Mouse (Mus musculus) liver, embryonic 14.5 days (tissue): ENCODE measurements around the gene Sec1. TPM values are rescaled to one million over a fixed set of nuclear protein-coding genes. Genes with fewer than 3 reads are reported as not detected.
A peak's percentile ranks its signal among the peaks of the same experiment; 100 is the strongest.

Experiments used
- ATAC-seq: fragments of 200-750 bp; cut with Nextera tagmentation; 2 replicates; pipeline ENCODE4 v1.8.0; 2017; ENCODE audit warnings: moderate number of reproducible peaks, mild to moderate bottlenecking, moderate library complexity; ENCODE audit not compliant: insufficient read depth
- DNase-seq, 3 experiments: peaks; one replicate each; pipeline ENCODE4 v3.0.0-alpha.2; 2012 to 2013; ENCODE audit warnings: low read depth in 3 of 3, low spot score in 3 of 3
- H3K27ac ChIP-seq: fragments of 300-500 bp; sonication (generic); 2 replicates; pipeline ENCODE4 v1.5.1; 2014; ENCODE audit warnings: moderate library complexity, mild to moderate bottlenecking, control low read depth, inconsistent platforms
- H3K27me3 ChIP-seq: fragments of 300-500 bp; sonication (generic); 2 replicates; pipeline ENCODE4 v1.6.1; 2014; ENCODE audit warnings: mild to moderate bottlenecking, low read length, moderate library complexity; ENCODE audit not compliant: control insufficient read depth, insufficient read depth
- H3K36me3 ChIP-seq: fragments of 300-500 bp; sonication (generic); replicated peaks from 2 replicates; pipeline ENCODE4 v1.6.1; 2014; ENCODE audit warnings: low read depth; ENCODE audit not compliant: control insufficient read depth, insufficient read depth
- H3K4me1 ChIP-seq, 2 experiments: fragments of 200-500 bp in 1 of 2; fragments of 300-500 bp in 1 of 2; sonication (generic) in 1 of 2; replicated peaks; 2 replicates each; pipeline ENCODE4 v1.6.1; 2012 to 2014; ENCODE audit warnings: antibody characterized with exemption in 1 of 2, inconsistent platforms in 1 of 2, low read length in 1 of 2; ENCODE audit not compliant: control insufficient read depth in 2 of 2, insufficient read depth in 2 of 2
- H3K4me2 ChIP-seq: fragments of 300-500 bp; sonication (generic); 2 replicates; pipeline ENCODE4 v1.6.1; 2014; ENCODE audit warnings: low read depth, mild to moderate bottlenecking, control low read depth, moderate library complexity
- H3K4me3 ChIP-seq, 2 experiments: fragments of 200-500 bp in 1 of 2; fragments of 300-500 bp in 1 of 2; sonication (generic) in 1 of 2; 2 replicates each; pipeline ENCODE4 v1.5.1; 2012 to 2014; ENCODE audit warnings: low read depth in 2 of 2, low read length in 2 of 2, mild to moderate bottlenecking in 2 of 2, control low read depth in 1 of 2, inconsistent platforms in 1 of 2, moderate library complexity in 1 of 2; ENCODE audit not compliant: insufficient read depth in 1 of 2
- H3K9ac ChIP-seq: fragments of 300-500 bp; sonication (generic); replicated peaks from 2 replicates; pipeline ENCODE4 v1.6.1; 2014; ENCODE audit warnings: mild to moderate bottlenecking, control low read depth, moderate library complexity
- H3K9me3 ChIP-seq: fragments of 300-500 bp; sonication (generic); 2 replicates; pipeline ENCODE4 v1.6.1; 2016; ENCODE audit warnings: low read length, mixed read lengths; ENCODE audit not compliant: control insufficient read depth
- CTCF ChIP-seq: IDR thresholded peaks from 2 replicates; pipeline ENCODE4 v1.5.1; 2016; ENCODE audit warnings: antibody characterized with exemption, low read depth, control low read depth
- EP300 ChIP-seq: IDR thresholded peaks from 2 replicates; pipeline ENCODE4 v1.6.1; 2016; ENCODE audit warnings: antibody characterized with exemption, low read depth
- WGBS: fragments of 180-500 bp; shearing (Covaris S2); extraction: QIAGEN DNeasy Blood & Tissue Kit; methylation state at CpG from one replicate; pipeline ENCODE4 v1.1.7; 2014; ENCODE audit not compliant: insufficient replicate concordance; 5-methylcytosine and 5-hydroxymethylcytosine counted together
- polyA plus RNA-seq, 2 experiments: library from polyadenylated mRNA; depleted of rRNA in 1 of 2; stranded (reverse) in 1 of 2; unstranded in 1 of 2; fragments of >200 nt; fragmentation: Nextera tagmentation in 1 of 2; extraction: Ambion mirVana in 1 of 2; gene quantifications; 2 replicates each; pipeline versions ENCODE4 v1.2.1 to v1.2.3; 2012 to 2014

The Sec1 gene
- polyA plus RNA-seq, 2 experiments, result 0.02 TPM; not detected in 1

DNA sequence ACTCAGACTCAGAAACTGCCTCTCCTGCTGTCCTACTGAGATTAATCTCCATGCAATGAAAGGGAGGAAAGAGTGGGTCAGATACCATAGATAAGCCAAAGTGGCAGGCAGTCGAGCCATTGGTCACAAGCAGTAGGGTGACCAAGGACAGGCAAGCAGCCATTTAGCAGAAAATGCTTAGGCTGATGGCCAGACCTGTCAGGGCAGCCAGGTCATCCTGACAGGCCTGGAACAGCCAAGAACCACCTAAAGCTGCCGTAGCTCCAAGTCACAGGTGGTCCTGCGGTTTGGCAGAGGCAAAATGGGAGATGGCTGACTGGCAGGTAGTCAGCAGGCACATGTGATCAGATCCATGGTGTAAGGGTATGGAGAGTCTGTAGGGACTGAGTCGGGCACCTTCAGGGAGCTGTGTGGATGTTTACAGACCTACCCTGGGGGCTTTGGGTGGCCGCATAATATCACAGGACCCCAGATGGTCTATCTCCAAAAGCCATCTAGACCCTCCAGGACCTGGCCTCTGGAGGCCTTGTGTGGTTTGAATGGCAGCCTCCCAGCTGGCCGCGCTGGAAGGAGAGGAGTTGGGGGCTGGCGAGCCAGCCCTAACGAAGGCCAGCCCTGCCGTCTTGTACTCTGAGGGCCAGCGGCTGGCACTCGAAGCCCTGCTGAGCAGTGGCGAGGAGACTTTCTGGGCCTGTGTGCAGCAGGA, 27.6 kb upstream of the Sec1 start:
- TF ChIP-seq CTCF, result no peak
- no peak for TF ChIP-seq EP300
- Histone ChIP-seq H3K4me3 (no peak overlapping the region), H3K27me3 (no peaks in the 10 kb centered on the region), H3K9ac (no peak overlapping the region), H3K9me3 (no peaks in the 10 kb centered on the region), H3K27ac (no peak overlapping the region), H3K4me2 (no peak overlapping the region), H3K4me1 (peaks cover 3 to 8% of the 10 kb centered on the region in 2 experiments; a peak in 1 of 4 replicates), H3K36me3 (peaks cover 41% of the 10 kb centered on the region)
- 63% methylated on average over 13 of the region's 13 CpGs for WGBS
- no peak for ATAC-seq
- DNase-seq, result no peak

DNA sequence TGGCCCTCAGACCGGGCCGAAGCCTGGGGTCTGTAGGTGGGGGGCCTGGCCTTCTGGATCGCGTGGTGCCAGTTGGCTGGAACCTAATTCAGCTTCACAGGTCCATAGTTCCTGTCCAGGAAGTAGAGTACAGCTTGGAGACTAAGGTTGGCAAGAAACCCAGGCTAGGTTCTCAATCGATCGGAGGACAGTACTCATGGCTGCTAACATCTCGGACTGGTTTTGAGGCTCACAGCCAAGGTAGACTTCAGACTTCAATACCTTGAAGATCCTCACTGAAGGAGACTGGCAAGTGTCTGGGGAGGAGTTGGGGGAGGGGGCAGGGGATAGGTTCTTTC, 27.0 kb upstream of the Sec1 start:
- Histone ChIP-seq H3K9ac (no peak overlapping the region), H3K4me2 (no peak overlapping the region), H3K27ac (no peak overlapping the region), H3K9me3 (no peaks in the 10 kb centered on the region), H3K4me1 (peaks cover 8 to 13% of the 10 kb centered on the region in 2 experiments; a peak in 2 of 4 replicates), H3K36me3 (peaks cover 41% of the 10 kb centered on the region), H3K4me3 (no peak overlapping the region), H3K27me3 (no peaks in the 10 kb centered on the region)
- TF ChIP-seq EP300 (no peak), CTCF (no peak)
- 69% methylated on average over 7 of the region's 7 CpGs for WGBS
- DNase-seq (no peak), ATAC-seq (no peak)

DNA sequence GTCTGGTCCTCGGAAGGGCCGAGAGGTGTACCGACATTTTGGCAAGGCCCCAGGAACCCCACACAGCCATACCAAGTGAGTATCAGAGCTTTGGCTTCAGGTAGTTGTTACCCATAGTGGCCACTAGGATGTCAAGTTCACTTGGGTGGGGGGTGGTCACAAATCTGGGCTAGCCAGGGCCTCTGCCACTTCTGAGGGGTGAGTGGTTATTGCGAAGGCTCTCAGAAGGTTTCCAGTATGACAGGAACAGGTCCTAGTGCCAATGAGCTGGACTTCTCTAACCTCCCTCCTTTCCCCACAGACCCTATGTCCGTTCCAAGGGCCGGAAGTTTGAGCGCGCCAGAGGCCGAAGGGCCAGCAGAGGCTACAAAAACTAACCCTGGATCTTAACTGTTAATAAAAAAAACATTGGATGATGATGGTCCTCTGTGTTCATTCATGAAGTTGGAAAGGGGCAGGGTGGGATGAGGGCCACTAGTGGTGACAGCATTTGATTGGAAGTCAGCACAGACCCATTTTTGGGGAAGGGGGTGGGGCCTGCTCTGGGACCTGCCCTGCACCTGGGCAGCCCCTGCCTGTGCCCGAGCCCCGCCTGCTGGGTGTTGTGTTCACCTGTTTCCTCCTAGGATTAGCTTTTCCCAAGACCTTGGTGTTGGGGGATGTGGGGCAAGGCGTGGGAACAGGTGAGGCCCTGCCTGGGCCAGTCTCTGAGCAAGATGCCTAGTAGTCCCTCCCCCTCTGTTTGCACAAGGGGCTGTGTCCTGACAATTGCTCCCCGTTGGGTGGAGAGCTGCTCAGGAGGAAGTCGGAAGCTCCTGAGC, 26.4 kb upstream of the Sec1 start, which contains the start of gene Fam83e:
Fam83e (plus strand) TSS at position 800 of the 821 bp plus-strand sequence.
- WGBS, result 77% methylated on average over 14 of the region's 14 CpGs
- H3K4me2 ChIP-seq, result peak within 1 kb of the TSS; percentile 81; the same call in 1 of the 2 replicates
- ATAC-seq (no peak), DNase-seq (no peak)
- H3K9ac ChIP-seq, result no peak within 1 kb of the TSS
- H3K36me3 ChIP-seq, result peaks cover 41% of the 10 kb centered on the region
- H3K27me3 ChIP-seq, result no peaks in the 10 kb centered on the region
- no peak within 1 kb of the TSS for H3K27ac ChIP-seq
- no peaks in the 10 kb centered on the region for H3K9me3 ChIP-seq
- 0 out of 4 replicates have a peak within 1 kb of the TSS, but pooled peaks of 1 of the 2 experiments have one; percentile 10 for H3K4me3 ChIP-seq
- H3K4me1 ChIP-seq, result peaks cover 13 to 17% of the 10 kb centered on the region in 2 experiments
- TF ChIP-seq CTCF, result peak; percentile 41
- TF ChIP-seq EP300, result no peak

DNA sequence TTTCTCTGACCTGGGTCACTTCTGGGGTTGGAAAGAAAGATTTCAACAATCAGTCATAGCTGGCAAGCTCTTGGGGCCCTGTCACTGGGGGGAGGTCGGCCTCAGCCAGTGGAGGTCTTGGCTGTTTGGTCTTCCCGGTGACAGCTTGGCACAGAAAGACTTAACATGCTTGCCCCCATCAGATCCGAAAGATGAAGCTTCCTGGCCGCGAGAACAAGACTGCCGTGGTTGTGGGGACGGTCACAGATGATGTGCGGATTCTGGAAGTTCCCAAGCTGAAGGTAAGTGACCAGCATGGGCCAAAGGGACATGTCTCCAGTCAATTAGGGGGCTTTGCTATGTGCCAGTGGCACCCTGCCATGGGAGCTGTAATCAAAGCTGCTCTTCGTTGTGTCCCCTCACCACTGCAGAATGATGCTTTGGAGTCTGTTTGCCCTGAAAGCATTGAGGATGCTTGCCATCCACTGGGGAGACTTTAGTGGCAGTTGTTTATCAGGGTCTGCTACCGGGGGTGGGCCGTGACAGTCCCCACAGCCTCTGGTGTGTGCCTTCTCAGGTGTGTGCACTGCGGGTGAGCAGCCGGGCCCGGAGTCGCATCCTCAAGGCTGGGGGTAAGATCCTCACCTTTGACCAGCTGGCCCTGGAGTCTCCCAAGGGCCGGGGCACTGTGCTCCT, 25.7 kb upstream of the Sec1 start:
- H3K27me3 ChIP-seq, result no peaks in the 10 kb centered on the region
- H3K4me2 ChIP-seq, result peak overlapping the region; percentile 81
- H3K36me3 ChIP-seq, result peaks cover 41% of the 10 kb centered on the region
- 84% methylated on average over 15 of the region's 16 CpGs for WGBS
- H3K4me3 ChIP-seq, result peak overlapping the region in 1 of 2 experiments; percentile 90; a peak in 2 of 4 replicates
- H3K4me1 ChIP-seq, result peaks cover 16 to 21% of the 10 kb centered on the region in 2 experiments
- ATAC-seq (no peak), DNase-seq (no peak)
- no peak for TF ChIP-seq CTCF
- no peak for TF ChIP-seq EP300
- H3K9me3 ChIP-seq, result no peaks in the 10 kb centered on the region
- peak overlapping the region; percentile 99 for H3K9ac ChIP-seq
- H3K27ac ChIP-seq, result no peak overlapping the region
